Mouse (Mus musculus): ENCODE results near the gene Hist1h2ah. TPM values are rescaled to one million over a fixed set of nuclear protein-coding genes. Genes with fewer than 3 reads are reported as not detected.
A peak's percentile ranks its signal among the peaks of the same experiment; 100 is the strongest.

Gene Hist1h2ah
- total and polyA plus RNA-seq, 2 experiments from 2014 or later, result 48.9 TPM; not detected in 1

DNA sequence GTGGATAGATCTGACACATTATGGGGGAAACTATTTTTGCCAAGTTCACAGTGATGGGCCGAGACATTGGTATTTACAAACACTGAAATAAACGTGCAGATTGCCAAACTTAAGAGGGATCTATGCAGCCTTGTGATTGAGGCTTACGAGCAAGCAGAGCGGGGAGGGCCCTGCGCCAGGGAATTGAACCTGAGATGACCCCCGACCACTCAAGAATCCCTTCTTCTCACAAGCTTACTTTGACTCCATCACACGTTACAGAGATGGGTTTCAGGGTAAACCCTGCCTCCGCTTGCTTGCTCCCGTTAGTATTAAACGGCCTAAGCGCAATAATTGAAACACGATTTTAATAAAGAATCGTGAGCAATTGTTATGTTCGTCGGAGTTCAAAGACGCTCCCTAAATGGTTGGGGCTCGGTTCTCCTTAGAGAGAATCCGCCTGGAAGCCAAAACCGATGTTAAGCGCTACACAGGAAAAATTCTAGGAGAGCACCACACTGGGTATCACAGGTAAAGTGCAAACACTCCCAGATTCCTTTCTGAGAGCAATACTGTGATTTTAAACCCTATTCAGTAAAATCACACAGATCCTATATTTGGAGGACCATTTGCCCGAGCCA is 38.1 kb downstream of the Hist1h2ah start:
- Histone ChIP-seq H3K9me3 (replicated peaks; ENCODE audit: control insufficient read depth, low read length) (no peaks in the 10 kb centered on the region), H3K4me2 (ENCODE audit: low read depth, low read length) (peak overlapping the region; percentile 59), H3K4me1 (ENCODE audit: control insufficient read depth, insufficient read depth) (0 out of 2 replicates have a peak, but pooled peaks cover 3% of the 10 kb centered on the region), H3K4me3 (ENCODE audit: low read depth, low read length) (peak overlapping the region; percentile 40), H3K27ac (ENCODE audit: low read depth) (no peak overlapping the region), H3K9ac (replicated peaks; ENCODE audit: low read depth, low read length) (no peak overlapping the region), H3K36me3 (replicated peaks; ENCODE audit: control insufficient read depth, insufficient read depth, low read length) (no peaks in the 10 kb centered on the region), H3K27me3 (ENCODE audit: control insufficient read depth, insufficient read depth, low read length) (peaks cover 92% of the 10 kb centered on the region)
- ATAC-seq (ENCODE audit: insufficient read depth, low read depth), result no peak
- TF ChIP-seq CTCF (IDR thresholded peaks at IDR 0.05; ENCODE audit: low read depth) (no peak), EP300 (IDR thresholded peaks at IDR 0.05; ENCODE audit: low read depth) (no peak)
- WGBS, result 5% methylated on average over 21 of the region's 21 CpGs
- DNase-seq (ENCODE audit: low spot score), result no peak

DNA sequence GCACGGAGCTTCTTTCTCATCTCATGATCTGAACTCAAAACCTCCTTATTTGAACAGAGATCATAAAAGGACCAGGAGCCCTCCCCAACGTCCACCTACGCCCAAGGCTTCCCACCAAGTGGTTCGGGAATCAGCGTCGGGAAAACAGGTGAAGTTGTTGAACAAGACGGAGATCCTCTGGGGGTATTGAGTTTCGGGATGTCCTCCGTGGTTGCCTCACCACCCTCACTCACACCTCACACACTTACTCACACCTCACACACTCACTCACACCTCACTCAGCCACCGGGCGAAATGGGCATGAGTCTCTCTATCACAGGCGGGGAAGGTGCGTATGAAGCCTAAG is 38.6 kb downstream of the Hist1h2ah start:
- TF ChIP-seq EP300 (IDR thresholded peaks at IDR 0.05; ENCODE audit: low read depth), result no peak
- TF ChIP-seq CTCF (IDR thresholded peaks at IDR 0.05; ENCODE audit: low read depth), result no peak
- ATAC-seq (ENCODE audit: insufficient read depth, low read depth) (no peak), DNase-seq (ENCODE audit: low spot score) (no peak)
- H3K36me3 ChIP-seq (replicated peaks; ENCODE audit: control insufficient read depth, insufficient read depth, low read length), result no peaks in the 10 kb centered on the region
- peak overlapping the region; percentile 40; the same call in 1 of the 2 replicates for H3K4me3 ChIP-seq (ENCODE audit: low read depth, low read length)
- H3K9ac ChIP-seq (replicated peaks; ENCODE audit: low read depth, low read length), result no peak overlapping the region
- H3K4me2 ChIP-seq (ENCODE audit: low read depth, low read length), result peak overlapping the region; percentile 59
- 0 out of 2 replicates have a peak, but pooled peaks cover 3% of the 10 kb centered on the region for H3K4me1 ChIP-seq (ENCODE audit: control insufficient read depth, insufficient read depth)
- peaks cover 87% of the 10 kb centered on the region for H3K27me3 ChIP-seq (ENCODE audit: control insufficient read depth, insufficient read depth, low read length)
- H3K9me3 ChIP-seq (replicated peaks; ENCODE audit: control insufficient read depth, low read length), result 0 out of 2 replicates have a peak, but pooled peaks cover under 1% of the 10 kb centered on the region
- 3% methylated on average over 13 of the region's 13 CpGs for WGBS
- no peak overlapping the region for H3K27ac ChIP-seq (ENCODE audit: low read depth)

DNA sequence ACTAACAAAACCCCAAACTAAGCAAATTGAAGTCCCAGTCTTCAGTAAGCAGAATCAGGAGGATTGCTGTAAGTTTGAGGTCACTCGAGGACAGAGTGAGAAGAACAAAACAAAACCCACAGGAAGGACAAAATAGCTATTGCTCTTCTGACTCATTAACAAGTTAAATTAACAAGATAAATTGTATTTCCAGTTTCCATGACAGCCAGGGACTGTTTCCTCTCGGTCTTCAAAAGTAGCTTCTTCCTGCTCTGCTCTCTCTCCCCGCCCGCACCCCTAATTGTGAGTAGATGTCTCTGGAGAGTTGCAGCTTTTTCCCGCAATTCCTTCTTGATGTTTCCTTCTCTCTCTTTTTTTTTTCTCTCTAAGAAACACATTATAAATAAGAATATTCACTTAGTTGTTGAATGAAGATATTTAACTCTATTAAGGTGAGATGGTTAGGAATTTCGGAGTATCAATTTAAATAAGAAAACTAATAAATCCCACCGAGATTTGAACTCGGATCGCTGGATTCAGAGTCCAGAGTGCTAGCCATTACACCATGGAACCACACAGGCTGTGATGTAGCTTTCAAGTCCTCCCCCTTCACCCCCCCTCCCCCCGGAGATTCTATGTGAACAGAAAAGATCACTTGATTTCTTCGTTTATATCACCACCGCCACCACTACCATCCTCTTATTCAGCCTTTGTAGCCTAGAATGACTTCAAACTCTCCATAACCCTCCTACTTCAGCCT is 39.1 kb downstream of the Hist1h2ah start:
- H3K4me2 ChIP-seq (ENCODE audit: low read depth, low read length), result peak overlapping the region; percentile 59
- no peak for ATAC-seq (ENCODE audit: insufficient read depth, low read depth)

DNA sequence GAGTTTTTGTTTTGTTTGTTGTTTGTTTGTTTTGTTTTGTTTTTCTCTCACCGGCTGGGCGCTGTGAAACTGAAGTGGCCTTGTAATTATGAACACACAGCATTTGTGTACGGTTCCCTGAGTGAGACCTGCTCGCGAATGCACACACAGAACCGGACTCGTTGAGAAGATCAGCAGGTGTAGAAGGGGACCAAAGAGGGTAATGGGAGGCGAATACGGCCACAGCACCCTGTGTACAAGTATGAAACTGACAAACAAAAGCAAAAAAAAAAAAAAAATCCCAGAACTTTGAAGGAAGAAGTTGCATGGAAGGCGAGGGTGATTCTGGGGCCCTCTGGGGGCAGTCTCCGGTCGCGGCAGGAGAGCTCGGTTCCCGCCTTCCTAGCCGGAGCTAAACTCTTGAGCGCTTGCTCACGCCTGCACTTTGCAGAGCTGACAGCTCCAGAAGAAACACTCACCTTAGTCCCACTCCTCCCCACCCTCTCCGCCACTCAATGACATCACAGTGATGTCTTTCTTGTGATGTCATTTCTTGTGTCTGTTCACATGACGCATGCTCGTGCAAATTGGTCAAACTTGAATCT is 39.9 kb downstream of the Hist1h2ah start:
- peak overlapping the region; percentile 40 for H3K4me3 ChIP-seq (ENCODE audit: low read depth, low read length)
- H3K9me3 ChIP-seq (replicated peaks; ENCODE audit: control insufficient read depth, low read length), result peaks cover 13% of the 10 kb centered on the region; the same call in 1 of the 2 replicates
- WGBS, result under 1% methylated on average over 21 of the region's 21 CpGs
- no peaks in the 10 kb centered on the region for H3K36me3 ChIP-seq (replicated peaks; ENCODE audit: control insufficient read depth, insufficient read depth, low read length)
- ATAC-seq (ENCODE audit: insufficient read depth, low read depth) (no peak), DNase-seq (ENCODE audit: low spot score) (peak; percentile 40)
- no peak overlapping the region for H3K27ac ChIP-seq (ENCODE audit: low read depth)
- H3K27me3 ChIP-seq (ENCODE audit: control insufficient read depth, insufficient read depth, low read length), result peaks cover 74% of the 10 kb centered on the region
- H3K9ac ChIP-seq (replicated peaks; ENCODE audit: low read depth, low read length), result no peak overlapping the region
- 0 out of 2 replicates have a peak, but pooled peaks cover 3% of the 10 kb centered on the region for H3K4me1 ChIP-seq (ENCODE audit: control insufficient read depth, insufficient read depth)
- peak overlapping the region; percentile 59 for H3K4me2 ChIP-seq (ENCODE audit: low read depth, low read length)
- no peak for TF ChIP-seq EP300 (IDR thresholded peaks at IDR 0.05; ENCODE audit: low read depth)
- no peak for TF ChIP-seq CTCF (IDR thresholded peaks at IDR 0.05; ENCODE audit: low read depth)

More for the DNA sequence above, 39.1 kb downstream of the Hist1h2ah start:
- no peaks in the 10 kb centered on the region for H3K36me3 ChIP-seq (replicated peaks; ENCODE audit: control insufficient read depth, insufficient read depth, low read length)
- peak overlapping the region; percentile 40; the same call in 1 of the 2 replicates for H3K4me3 ChIP-seq (ENCODE audit: low read depth, low read length)
- no peak overlapping the region for H3K27ac ChIP-seq (ENCODE audit: low read depth)
- 5% methylated on average over 12 of the region's 12 CpGs for WGBS
- no peak for DNase-seq (ENCODE audit: low spot score)
- no peak for TF ChIP-seq EP300 (IDR thresholded peaks at IDR 0.05; ENCODE audit: low read depth)
- no peak for TF ChIP-seq CTCF (IDR thresholded peaks at IDR 0.05; ENCODE audit: low read depth)
- no peak overlapping the region for H3K9ac ChIP-seq (replicated peaks; ENCODE audit: low read depth, low read length)
- peaks cover 6% of the 10 kb centered on the region; the same call in 1 of the 2 replicates for H3K9me3 ChIP-seq (replicated peaks; ENCODE audit: control insufficient read depth, low read length)
- H3K4me1 ChIP-seq (ENCODE audit: control insufficient read depth, insufficient read depth), result 0 out of 2 replicates have a peak, but pooled peaks cover 3% of the 10 kb centered on the region
- peaks cover 83% of the 10 kb centered on the region for H3K27me3 ChIP-seq (ENCODE audit: control insufficient read depth, insufficient read depth, low read length)

- Histone ChIP-seq H3K36me3 (replicated peaks; ENCODE audit: control insufficient read depth, insufficient read depth, low read length) (no peaks in the 10 kb centered on the region), H3K9ac (replicated peaks; ENCODE audit: low read depth, low read length) (no peak overlapping the region), H3K27me3 (ENCODE audit: control insufficient read depth, insufficient read depth, low read length) (peaks cover 69% of the 10 kb centered on the region), H3K4me2 (ENCODE audit: low read depth, low read length) (peak overlapping the region; percentile 59), H3K4me1 (ENCODE audit: control insufficient read depth, insufficient read depth) (0 out of 2 replicates have a peak, but pooled peaks cover 3% of the 10 kb centered on the region), H3K27ac (ENCODE audit: low read depth) (no peak overlapping the region), H3K9me3 (replicated peaks; ENCODE audit: control insufficient read depth, low read length) (peaks cover 13% of the 10 kb centered on the region; the same call in 1 of the 2 replicates), H3K4me3 (ENCODE audit: low read depth, low read length) (peak overlapping the region; percentile 40)
- 8% methylated on average over 8 of the region's 8 CpGs for WGBS
- ATAC-seq (ENCODE audit: insufficient read depth, low read depth), result no peak
- TF ChIP-seq CTCF (IDR thresholded peaks at IDR 0.05; ENCODE audit: low read depth) (no peak), EP300 (IDR thresholded peaks at IDR 0.05; ENCODE audit: low read depth) (no peak)
- peak; percentile 11 for DNase-seq (ENCODE audit: low spot score)
These were observed 40.5 kb downstream of the Hist1h2ah start for GRCm38 (mm10) chr13:21994896-21995295.

Data from heart, postnatal 0 days (tissue).